In the genomic region with DNA sequence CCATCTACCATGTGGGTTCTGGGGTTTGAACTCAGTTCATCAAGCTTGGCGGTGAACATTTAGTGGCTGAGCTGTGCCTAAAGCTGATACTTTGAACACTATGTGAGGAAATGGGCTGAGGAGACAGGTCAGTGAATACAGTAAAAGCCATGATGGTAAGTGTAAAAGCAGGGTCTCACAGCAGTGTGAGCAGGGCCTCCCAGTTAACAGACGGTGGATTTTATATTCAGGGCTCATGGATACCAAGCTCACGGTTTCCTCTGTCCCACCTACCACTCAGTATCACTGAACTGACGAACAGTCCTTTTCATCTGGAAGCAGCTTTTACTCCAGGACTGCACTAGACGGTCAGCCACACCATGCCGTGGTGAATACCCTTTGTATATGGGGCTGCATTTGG, we compare ENCODE assay signal across 24 mouse cellular contexts.
"Had no signal": no experiment of that assay in that cellular context is flagged by ENCODE, and none has a peak within 500 bp of the region (broad histone marks: within the 10 kb centered on the region; RNA-seq: fewer than 3 reads in every experiment).

No protein-coding gene starts in this region.

- H3K4me3 ChIP-seq: gastrocnemius, adult 2 months; heart, adult 2 months; heart, embryonic 12.5 days; hindbrain, embryonic 10.5 days; hindbrain, embryonic 12.5 days; intestine, embryonic 15.5 days; layer of hippocampus, adult 2 months; left cerebral cortex, adult 2 months; limb, embryonic 10.5 days; limb, embryonic 12.5 days; liver, embryonic 13.5 days; liver, embryonic 15.5 days had no signal

- H3K27ac ChIP-seq: gastrocnemius, adult 2 months; heart, adult 2 months; hindbrain, embryonic 10.5 days; hindbrain, embryonic 12.5 days; hindbrain, embryonic 14.5 days; intestine, embryonic 15.5 days; layer of hippocampus, adult 2 months; left cerebral cortex, adult 2 months; limb, embryonic 10.5 days; limb, embryonic 12.5 days; liver, embryonic 13.5 days; liver, embryonic 15.5 days had no signal

- H3K27me3 ChIP-seq: heart, embryonic 12.5 days; hindbrain, embryonic 12.5 days; intestine, embryonic 15.5 days; limb, embryonic 12.5 days; liver, embryonic 13.5 days; liver, embryonic 15.5 days had no signal

- H3K4me2 ChIP-seq: heart, embryonic 12.5 days; hindbrain, embryonic 12.5 days; hindbrain, embryonic 14.5 days; intestine, embryonic 15.5 days; limb, embryonic 12.5 days; liver, embryonic 11.5 days; liver, embryonic 13.5 days; liver, embryonic 15.5 days had no signal

- H3K36me3 ChIP-seq: heart, embryonic 12.5 days; hindbrain, embryonic 10.5 days; hindbrain, embryonic 12.5 days; intestine, embryonic 15.5 days; limb, embryonic 10.5 days; limb, embryonic 12.5 days; liver, embryonic 13.5 days; liver, embryonic 15.5 days had no signal

- H3K9ac ChIP-seq: heart, embryonic 12.5 days; hindbrain, embryonic 12.5 days; hindbrain, embryonic 14.5 days; intestine, embryonic 15.5 days; limb, embryonic 12.5 days; liver, embryonic 13.5 days; liver, embryonic 15.5 days; liver, postnatal 0 days had no signal

- H3K4me1 ChIP-seq: heart, embryonic 12.5 days; intestine, embryonic 15.5 days; limb, embryonic 10.5 days; liver, embryonic 13.5 days; liver, embryonic 15.5 days had no signal

- ATAC-seq: forebrain, embryonic 16.5 days; hindbrain, embryonic 16.5 days; inflammation-experienced regulatory T-cells, adult 6 months; intestine, embryonic 15.5 days; intestine, postnatal 0 days; liver, postnatal 0 days had no signal

- H3K9me3 ChIP-seq: heart, embryonic 12.5 days; hindbrain, embryonic 10.5 days; hindbrain, embryonic 12.5 days; intestine, embryonic 15.5 days; limb, embryonic 10.5 days; limb, embryonic 12.5 days; liver, embryonic 13.5 days; liver, embryonic 15.5 days had no signal

- DNase-seq: gastrocnemius, adult 2 months; gastrocnemius, postnatal 10 days; gastrocnemius, postnatal 25 days; heart, adult 2 months; heart, postnatal 10 days; heart, postnatal 4 days; liver; liver, embryonic 13.5 days; liver, postnatal 0 days had no signal
